Mouse (Mus musculus) embryonic fibroblast, embryonic 13.5 days (primary cell): Measurements from ENCODE around the gene Tead1. TPM values are rescaled to one million over a fixed set of nuclear protein-coding genes. Genes with fewer than 3 reads are reported as not detected.

ENCODE experiments used
- H3K27ac ChIP-seq: 2 replicates; pipeline ENCODE4 v1.5.1; 2012; ENCODE audit warnings: low read length, control low read depth, inconsistent platforms; ENCODE audit not compliant: insufficient read depth
- H3K4me1 ChIP-seq: 2 replicates; pipeline ENCODE4 v1.6.1; 2011; ENCODE audit warnings: low read length; ENCODE audit not compliant: control insufficient read depth, insufficient read depth
- H3K4me3 ChIP-seq: 2 replicates; pipeline ENCODE4 v1.5.1; 2011; ENCODE audit warnings: mild to moderate bottlenecking, control low read depth, low read length; ENCODE audit not compliant: insufficient read depth
- CTCF ChIP-seq: IDR thresholded peaks from 2 replicates; pipeline ENCODE4 v1.5.1; 2011; ENCODE audit warnings: mild to moderate bottlenecking, control low read depth, low read length, moderate library complexity, borderline replicate concordance; ENCODE audit not compliant: insufficient read depth
- POLR2A ChIP-seq: IDR thresholded peaks from 2 replicates; pipeline ENCODE4 v1.6.1; 2011; ENCODE audit warnings: low read depth, mild to moderate bottlenecking, control low read depth, low read length, moderate library complexity
- polyA plus RNA-seq: library from polyadenylated mRNA; stranded (reverse); fragments of >200 nt; gene quantifications from 2 replicates; pipeline ENCODE4 v1.2.4, GENCODE M21; 2011; ENCODE audit warnings: low read depth; ENCODE audit not compliant: missing spikeins, insufficient read length

Tead1 gene
- polyA plus RNA-seq, 1 experiment = 209 TPM

DNA sequence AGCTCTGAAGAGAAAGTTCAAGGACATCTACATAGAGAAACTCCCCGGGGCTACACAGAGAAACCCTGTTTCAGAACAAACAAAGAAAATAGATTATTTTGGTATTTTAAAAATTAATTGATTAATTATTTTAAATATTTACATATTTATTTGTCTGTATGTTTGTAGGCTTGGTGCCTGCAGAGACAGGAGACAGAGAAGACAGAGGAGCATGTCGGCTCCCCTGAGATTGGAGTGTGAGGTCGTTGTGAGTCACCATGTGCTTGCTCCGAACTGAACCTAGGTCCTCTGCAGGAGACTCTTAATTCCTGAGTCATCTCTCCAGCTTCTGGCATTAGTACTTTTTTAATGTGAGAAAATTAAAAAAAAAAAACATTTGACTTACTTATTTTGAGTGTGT is 24.2 kb downstream of the Tead1 start:
- Histone ChIP-seq H3K4me3 (no peak overlapping the region), H3K4me1 (peaks cover 36% of the 10 kb centered on the region), H3K27ac (no peak overlapping the region)
- TF ChIP-seq POLR2A (no peak), CTCF (no peak)

DNA sequence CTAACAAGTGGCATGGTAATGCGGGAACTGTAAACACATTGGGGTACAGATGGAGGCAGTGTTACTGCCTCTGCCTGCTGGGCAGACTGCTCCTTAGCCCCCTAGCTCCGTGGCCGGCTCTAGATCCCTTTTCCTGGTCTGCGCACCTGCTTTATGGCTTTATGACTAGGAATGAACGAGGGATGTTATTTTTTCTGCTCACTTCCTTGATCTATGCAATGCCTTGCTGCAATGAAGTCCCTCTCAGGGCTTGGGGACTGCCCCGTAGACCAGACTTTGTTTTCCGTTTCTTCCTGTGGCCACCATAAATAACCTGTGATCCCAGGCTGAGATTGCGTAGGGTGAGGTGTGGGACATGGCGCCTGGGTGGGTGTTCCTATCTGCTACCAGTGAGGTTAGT is 26.8 kb downstream of the Tead1 start:
- Histone ChIP-seq H3K27ac (no peak overlapping the region), H3K4me1 (peaks cover 33% of the 10 kb centered on the region), H3K4me3 (no peak overlapping the region)
- no peak for TF ChIP-seq CTCF
- no peak for TF ChIP-seq POLR2A

DNA sequence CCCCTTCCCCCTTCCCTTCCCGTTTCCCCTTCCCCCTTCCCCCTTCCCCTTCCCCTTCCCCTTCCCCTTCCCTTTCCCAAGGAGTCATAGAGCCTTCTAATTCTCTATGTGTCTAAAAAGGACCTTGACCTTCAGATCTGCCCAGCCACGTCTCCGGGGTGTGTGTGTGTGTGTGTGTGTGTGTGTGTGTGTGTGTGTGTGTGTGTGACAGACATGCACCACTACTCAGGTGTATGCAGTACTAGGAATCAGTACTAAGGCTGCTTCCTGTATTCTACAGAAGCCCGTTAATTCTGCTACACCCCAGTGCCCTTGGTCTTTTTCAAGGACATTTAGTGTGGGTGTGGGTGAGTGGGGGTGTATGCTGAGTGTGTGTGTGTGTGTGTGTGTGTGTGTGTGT is 27.6 kb downstream of the Tead1 start:
- no peak for TF ChIP-seq CTCF
- no peak for TF ChIP-seq POLR2A
- no peak overlapping the region for H3K27ac ChIP-seq
- peaks cover 29% of the 10 kb centered on the region for H3K4me1 ChIP-seq
- H3K4me3 ChIP-seq = no peak overlapping the region

DNA sequence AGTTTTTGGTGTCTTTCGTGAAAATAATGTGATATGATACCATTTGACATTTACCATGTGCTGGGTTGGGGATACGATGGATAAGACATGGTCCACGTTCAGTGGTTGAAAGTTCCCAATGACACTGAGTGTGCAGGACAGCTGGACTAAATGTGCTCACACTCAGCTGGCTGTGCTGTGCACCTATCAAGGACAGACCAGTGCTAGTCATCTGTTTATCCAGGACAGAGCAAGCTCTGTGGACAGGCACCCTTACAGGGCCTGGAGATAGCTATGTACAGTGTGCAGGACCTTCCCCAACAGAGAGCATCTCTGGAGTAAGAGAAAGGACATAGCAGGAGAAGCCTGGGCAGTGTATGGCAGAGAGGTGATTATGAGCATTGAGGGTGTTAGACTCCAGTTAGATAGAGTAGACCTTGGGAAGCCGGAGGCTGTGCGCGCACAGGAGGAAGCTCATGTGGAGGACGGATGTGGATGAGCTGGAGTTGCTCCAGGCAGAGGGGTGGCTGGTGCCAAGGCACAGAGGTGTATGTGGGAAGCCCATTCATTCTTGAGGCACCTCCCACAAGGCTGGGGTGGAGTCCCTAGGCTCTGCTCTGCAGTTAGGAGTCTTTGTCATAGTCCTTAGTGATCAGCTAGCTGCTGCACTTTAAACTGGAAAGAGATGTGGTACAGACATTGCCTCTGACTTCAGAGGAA is 31.4 kb downstream of the Tead1 start:
- peak overlapping the region; percentile 56; the same call in 1 of the 2 replicates for H3K27ac ChIP-seq
- TF ChIP-seq POLR2A (no peak), CTCF (no peak)
- H3K4me1 ChIP-seq = peaks cover 44% of the 10 kb centered on the region
- H3K4me3 ChIP-seq = no peak overlapping the region

DNA sequence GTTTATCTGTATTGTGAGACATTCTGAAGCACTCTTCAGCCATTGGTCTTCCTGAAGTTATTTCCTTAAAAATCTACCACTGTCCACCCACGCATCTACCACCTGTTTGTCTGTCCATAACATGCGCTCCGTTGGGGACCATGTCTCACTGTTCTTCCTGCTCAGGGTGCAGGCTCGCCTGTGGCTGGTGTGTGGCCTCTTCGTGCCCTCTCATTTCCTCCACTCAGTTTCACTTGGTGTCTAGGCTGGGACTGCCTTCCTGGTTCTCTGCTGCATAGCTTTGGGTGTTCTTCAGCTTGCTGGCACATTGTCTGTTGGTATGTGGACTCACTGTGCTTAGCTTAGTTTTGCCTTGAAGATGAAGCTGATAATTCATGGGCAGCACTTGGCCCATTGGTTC is 32.9 kb downstream of the Tead1 start:
- no peak for TF ChIP-seq CTCF
- no peak for TF ChIP-seq POLR2A
- H3K4me3 ChIP-seq = no peak overlapping the region
- H3K4me1 ChIP-seq = peaks cover 46% of the 10 kb centered on the region
- peak overlapping the region; percentile 7; the same call in 1 of the 2 replicates for H3K27ac ChIP-seq

DNA sequence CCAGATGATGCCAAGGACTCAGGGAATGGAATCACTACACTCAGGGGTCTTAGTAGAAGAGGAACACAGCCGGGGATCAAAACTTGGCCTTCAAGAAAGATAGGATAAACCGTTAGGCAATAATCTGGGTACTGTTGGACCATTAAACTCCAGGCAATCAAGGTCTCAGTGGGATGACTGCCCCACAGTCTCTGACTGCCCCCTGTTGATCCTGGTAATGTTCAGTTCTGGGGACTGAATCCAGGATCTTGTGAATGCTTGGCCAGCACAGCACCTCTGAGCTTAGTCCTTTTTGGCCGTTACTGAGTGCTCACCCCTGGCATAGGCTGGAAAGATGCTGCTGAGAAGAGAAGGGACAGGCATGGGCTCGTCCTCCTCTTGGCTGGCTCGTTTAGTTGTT is 34.4 kb downstream of the Tead1 start:
- Histone ChIP-seq H3K4me3 (no peak overlapping the region), H3K27ac (peak overlapping the region; percentile 52), H3K4me1 (peaks cover 57% of the 10 kb centered on the region)
- no peak for TF ChIP-seq CTCF
- TF ChIP-seq POLR2A = no peak

DNA sequence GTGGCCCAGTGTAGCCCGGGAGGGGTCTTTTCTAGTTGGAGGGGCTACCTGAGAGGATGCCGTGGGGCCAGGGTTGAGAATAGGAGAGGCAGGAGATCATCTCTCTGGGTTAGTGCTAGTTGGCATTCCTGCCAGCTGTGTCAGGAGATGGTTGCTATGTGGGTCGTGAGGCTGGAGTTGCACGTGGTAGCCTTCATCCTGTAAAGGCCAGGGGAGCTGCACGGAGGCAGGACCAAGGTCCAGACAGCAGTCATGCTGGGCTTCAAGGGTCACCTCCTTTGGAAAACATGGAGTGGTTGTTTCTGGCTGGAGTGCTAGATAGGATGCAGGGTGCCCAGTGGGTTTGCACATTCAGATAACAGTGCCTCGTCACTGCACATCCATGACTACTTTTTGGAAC is 35.7 kb downstream of the Tead1 start:
- Histone ChIP-seq H3K27ac (no peak overlapping the region), H3K4me3 (no peak overlapping the region), H3K4me1 (peaks cover 51% of the 10 kb centered on the region)
- TF ChIP-seq CTCF (no peak), POLR2A (no peak)

DNA sequence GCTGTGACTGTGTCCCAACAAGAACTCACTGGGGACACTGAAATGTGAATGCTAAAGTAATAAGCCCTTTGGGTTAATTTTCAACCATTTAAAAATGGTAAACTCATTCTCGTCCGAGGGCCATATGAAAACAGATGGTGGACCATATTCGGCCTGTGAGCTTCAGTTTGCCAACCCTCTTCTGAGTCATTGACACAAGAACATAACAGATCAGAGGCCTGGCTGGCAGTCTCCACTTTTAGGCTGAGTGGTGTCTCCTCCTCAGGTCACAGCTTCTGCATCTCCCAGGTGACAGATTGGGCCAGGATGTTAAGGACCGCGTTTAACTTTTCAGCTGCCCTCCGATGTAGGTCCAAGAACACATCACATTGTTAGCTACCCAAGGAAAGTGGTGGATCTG is 37.6 kb downstream of the Tead1 start:
- no peak overlapping the region; the same call in 1 of the 2 replicates for H3K27ac ChIP-seq
- peaks cover 49% of the 10 kb centered on the region for H3K4me1 ChIP-seq
- no peak overlapping the region for H3K4me3 ChIP-seq
- TF ChIP-seq POLR2A (no peak), CTCF (no peak)

DNA sequence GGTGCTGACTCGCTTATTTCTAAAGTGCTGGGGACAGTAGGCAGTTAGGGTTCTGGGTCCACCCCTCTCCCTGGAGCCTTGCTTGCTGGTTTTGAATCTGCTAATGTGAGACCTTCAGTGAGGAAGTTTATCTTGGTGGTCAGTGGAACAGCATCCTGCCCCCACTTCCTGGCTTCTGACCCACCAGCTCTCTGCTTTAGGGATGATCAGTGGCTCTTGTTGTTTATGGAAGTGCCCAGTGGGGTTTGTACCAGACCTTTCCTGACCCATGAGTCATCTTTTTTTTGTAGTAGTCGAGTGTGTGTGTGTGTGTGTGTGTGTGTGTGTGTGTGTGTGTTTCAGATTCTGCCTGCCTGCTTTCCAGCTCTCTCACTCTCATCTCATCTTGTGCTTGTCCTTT is 38.6 kb downstream of the Tead1 start:
- TF ChIP-seq CTCF = no peak
- no peak for TF ChIP-seq POLR2A
- Histone ChIP-seq H3K27ac (no peak overlapping the region), H3K4me3 (no peak overlapping the region), H3K4me1 (peaks cover 48% of the 10 kb centered on the region)

DNA sequence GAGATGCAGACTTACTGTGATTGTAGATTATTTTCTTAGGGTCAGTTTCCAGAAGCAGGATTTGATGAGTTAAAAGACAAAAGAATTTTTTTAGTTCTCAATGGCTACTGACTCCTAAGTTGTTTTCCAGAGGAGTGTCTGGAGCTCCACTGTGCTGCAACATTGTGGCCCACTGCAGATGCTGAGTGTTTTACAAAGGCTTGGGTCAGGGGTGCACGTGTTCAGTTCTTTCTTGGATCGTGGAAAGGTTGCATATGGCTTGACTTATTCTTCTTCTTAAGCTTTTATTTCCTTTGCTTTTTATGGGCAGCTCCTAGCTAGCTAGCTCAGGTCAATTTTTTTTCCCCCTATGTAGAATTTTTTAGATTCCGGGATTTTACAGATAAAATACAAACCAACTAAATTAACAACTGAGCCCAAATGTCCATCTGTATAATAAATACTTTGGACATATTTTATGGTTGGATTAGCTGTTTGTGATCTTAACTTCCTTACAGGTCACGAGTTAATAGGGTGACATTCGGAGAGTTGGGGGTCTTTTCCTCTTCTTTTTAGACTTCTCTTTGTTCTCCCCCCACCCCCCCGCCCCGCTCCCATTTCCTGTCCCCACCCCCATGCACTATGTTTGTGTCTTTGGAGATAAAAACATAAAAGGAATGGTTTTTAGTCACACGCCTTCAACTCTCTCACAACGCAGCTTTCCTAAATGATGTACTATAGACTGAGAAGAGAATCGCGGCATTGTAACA is 40.5 kb downstream of the Tead1 start:
- peak overlapping the region; percentile 63 for H3K27ac ChIP-seq
- no peak for TF ChIP-seq CTCF
- H3K4me3 ChIP-seq = no peak overlapping the region
- peaks cover 35% of the 10 kb centered on the region for H3K4me1 ChIP-seq
